Mouse (Mus musculus) heart, postnatal 0 days (tissue): ENCODE measurements around the gene Zeb2. TPM values are rescaled to one million over a fixed set of nuclear protein-coding genes. Genes with fewer than 3 reads are reported as not detected.
"Not testable (repeated sequence)": the region's sequence is repeated elsewhere in the genome, so short reads cannot be mapped to it uniquely, and the experiment has no call there.

Experiments used
- ATAC-seq: fragments of 200-750 bp; cut with Nextera tagmentation; 2 replicates; pipeline ENCODE4 v1.8.0; 2017; ENCODE audit warnings: low read depth, moderate number of reproducible peaks, moderate library complexity; ENCODE audit not compliant: insufficient read depth
- DNase-seq: peaks from one replicate; pipeline ENCODE4 v3.0.0-alpha.2; 2016; ENCODE audit warnings: low spot score
- H3K27ac ChIP-seq: fragments of 300-500 bp; sonication (generic); 2 replicates; pipeline ENCODE4 v1.5.1; 2014; ENCODE audit warnings: low read depth, mild to moderate bottlenecking
- H3K27me3 ChIP-seq: fragments of 300-500 bp; sonication (generic); 2 replicates; pipeline ENCODE4 v1.6.1; 2014; ENCODE audit warnings: low read length, mixed read lengths; ENCODE audit not compliant: control insufficient read depth, insufficient read depth
- H3K36me3 ChIP-seq: fragments of 300-500 bp; sonication (generic); replicated peaks from 2 replicates; pipeline ENCODE4 v1.6.1; 2014; ENCODE audit warnings: low read length, mixed read lengths; ENCODE audit not compliant: control insufficient read depth, insufficient read depth
- H3K4me1 ChIP-seq: fragments of 300-500 bp; sonication (generic); 2 replicates; pipeline ENCODE4 v1.6.1; 2014; ENCODE audit warnings: antibody characterized with exemption; ENCODE audit not compliant: control insufficient read depth, insufficient read depth
- H3K4me2 ChIP-seq: fragments of 300-500 bp; sonication (generic); 2 replicates; pipeline ENCODE4 v1.6.1; 2014; ENCODE audit warnings: low read depth, mild to moderate bottlenecking, low read length, moderate library complexity
- H3K4me3 ChIP-seq: fragments of 300-500 bp; sonication (generic); 2 replicates; pipeline ENCODE4 v1.5.1; 2014; ENCODE audit warnings: low read depth, low read length
- H3K9ac ChIP-seq: fragments of 300-500 bp; sonication (generic); replicated peaks from 2 replicates; pipeline ENCODE4 v1.6.1; 2014; ENCODE audit warnings: low read depth, low read length, mixed read lengths
- H3K9me3 ChIP-seq: fragments of 300-500 bp; sonication (generic); replicated peaks from 2 replicates; pipeline ENCODE4 v1.6.1; 2016; ENCODE audit warnings: low read length; ENCODE audit not compliant: control insufficient read depth
- CTCF ChIP-seq: IDR thresholded peaks from 2 replicates; pipeline ENCODE4 v1.5.1; 2016; ENCODE audit warnings: antibody characterized with exemption, control low read depth, low read depth
- EP300 ChIP-seq: IDR thresholded peaks from 2 replicates; pipeline ENCODE4 v1.6.1; 2016; ENCODE audit warnings: antibody characterized with exemption, low read depth
- WGBS: fragments of 180-500 bp; shearing (Covaris S2); extraction: QIAGEN DNeasy Blood & Tissue Kit; methylation state at CpG from one replicate; pipeline ENCODE4 v1.1.7; 2014; 5-methylcytosine and 5-hydroxymethylcytosine counted together
- polyA plus RNA-seq: library from polyadenylated mRNA; unstranded; fragments of >200 nt; fragmentation: Nextera tagmentation; extraction: Ambion mirVana; gene quantifications from 2 replicates; pipeline ENCODE4 v1.2.1, GENCODE M21; 2015
- total RNA-seq: library from RNA; depleted of rRNA; stranded (reverse); fragments of >200 nt; gene quantifications from 2 replicates; pipeline ENCODE4 v1.2.3, GENCODE M21; 2014; ENCODE audit warnings: low replicate concordance

Zeb2 gene
- total and polyA plus RNA-seq, 2 experiments from 2014 or later, result 13.4 to 41.2 TPM

GRCm38 (mm10) chr2:45115211-45115610 is 2.0 kb downstream of the Zeb2 start:
- peak overlapping the region; percentile 87; the same call in 1 of the 2 replicates for H3K4me3 ChIP-seq
- H3K9ac ChIP-seq, result no peak overlapping the region; the same call in 1 of the 2 replicates
- H3K27me3 ChIP-seq, result no peaks in the 10 kb centered on the region
- DNase-seq, result no peak
- H3K4me1 ChIP-seq, result no peaks in the 10 kb centered on the region
- ATAC-seq, result no peak
- peak overlapping the region; percentile 78 for H3K4me2 ChIP-seq
- H3K9me3 ChIP-seq, result no peaks in the 10 kb centered on the region
- no peak for TF ChIP-seq CTCF
- TF ChIP-seq EP300, result no peak
- 48% methylated on average over 6 of the region's 6 CpGs for WGBS
- H3K36me3 ChIP-seq, result no peaks in the 10 kb centered on the region
- H3K27ac ChIP-seq, result peak overlapping the region; percentile 84

GRCm38 (mm10) chr2:45114596-45114995 is 2.6 kb downstream of the Zeb2 start:
- ATAC-seq (no peak), DNase-seq (no peak)
- Histone ChIP-seq H3K36me3 (no peaks in the 10 kb centered on the region), H3K4me3 (no peak overlapping the region), H3K27me3 (no peaks in the 10 kb centered on the region), H3K9me3 (no peaks in the 10 kb centered on the region), H3K27ac (peak overlapping the region; percentile 8; the same call in 1 of the 2 replicates), H3K9ac (no peak overlapping the region), H3K4me2 (no peak overlapping the region), H3K4me1 (no peaks in the 10 kb centered on the region)
- no peak for TF ChIP-seq CTCF
- TF ChIP-seq EP300, result no peak
- 65% methylated on average over 2 of the region's 2 CpGs for WGBS

GRCm38 (mm10) chr2:45113912-45114311 is 3.3 kb downstream of the Zeb2 start:
- Histone ChIP-seq H3K36me3 (no peaks in the 10 kb centered on the region), H3K27ac (0 out of 2 replicates have a peak overlapping the region, but pooled peaks have one; percentile 59), H3K4me3 (no peak overlapping the region), H3K4me1 (no peaks in the 10 kb centered on the region), H3K4me2 (no peak overlapping the region), H3K9ac (no peak overlapping the region), H3K9me3 (no peaks in the 10 kb centered on the region), H3K27me3 (no peaks in the 10 kb centered on the region)
- ATAC-seq (no peak), DNase-seq (no peak)
- 87% methylated on average over 3 of the region's 3 CpGs for WGBS
- TF ChIP-seq CTCF (no peak), EP300 (no peak)

GRCm38 (mm10) chr2:45112891-45113683 is 4.1 kb downstream of the Zeb2 start:
- ATAC-seq, result no peak
- H3K9me3 ChIP-seq, result no peaks in the 10 kb centered on the region
- peak overlapping the region; percentile 97 for H3K4me3 ChIP-seq
- WGBS, result 5% methylated on average over 23 of the region's 25 CpGs
- no peaks in the 10 kb centered on the region for H3K4me1 ChIP-seq
- H3K27ac ChIP-seq, result peak overlapping the region; percentile 97
- TF ChIP-seq CTCF (peak; percentile 54), EP300 (no peak)
- H3K4me2 ChIP-seq, result peak overlapping the region; percentile 80
- H3K9ac ChIP-seq, result peak overlapping the region; percentile 99
- no peaks in the 10 kb centered on the region for H3K27me3 ChIP-seq
- H3K36me3 ChIP-seq, result no peaks in the 10 kb centered on the region
- peak; percentile 79 for DNase-seq

- no peak for DNase-seq
These were observed 5.0 kb downstream of the Zeb2 start for GRCm38 (mm10) chr2:45112021-45112747.

GRCm38 (mm10) chr2:45111571-45111970 is 5.6 kb downstream of the Zeb2 start:
- H3K36me3 ChIP-seq, H3K9me3 ChIP-seq, ATAC-seq, H3K27me3 ChIP-seq, DNase-seq: not testable (repeated sequence)
- Histone ChIP-seq H3K4me1 (peaks cover 10% of the 10 kb centered on the region), H3K9ac (peak overlapping the region; percentile 99), H3K27ac (peak overlapping the region; percentile 97), H3K4me3 (peak overlapping the region; percentile 97), H3K4me2 (peak overlapping the region; percentile 80)
- 10% methylated on average over 3 of the region's 3 CpGs for WGBS

More at GRCm38 (mm10) chr2:45112021-45112747, 5.0 kb downstream of the Zeb2 start:
- peak overlapping the region; percentile 99 for H3K9ac ChIP-seq
- H3K27me3 ChIP-seq, result no peaks in the 10 kb centered on the region
- peak overlapping the region; percentile 97 for H3K4me3 ChIP-seq
- H3K4me2 ChIP-seq, result peak overlapping the region; percentile 80
- H3K27ac ChIP-seq, result peak overlapping the region; percentile 97
- WGBS, result 11% methylated on average over 9 of the region's 9 CpGs
- TF ChIP-seq EP300, result no peak
- no peak for TF ChIP-seq CTCF
- H3K9me3 ChIP-seq, result no peaks in the 10 kb centered on the region
- no peaks in the 10 kb centered on the region for H3K36me3 ChIP-seq
- ATAC-seq, result no peak
- peaks cover 8% of the 10 kb centered on the region for H3K4me1 ChIP-seq
